Mouse (Mus musculus) layer of hippocampus, adult 18-20 months (tissue): ENCODE results near the gene Gm11559. TPM values are rescaled to one million over a fixed set of nuclear protein-coding genes. Genes with fewer than 3 reads are reported as not detected.
"Not testable (repeated sequence)": the region's sequence is repeated elsewhere in the genome, so short reads cannot be mapped to it uniquely, and the experiment has no call there.

Experiments
- DNase-seq, 2 experiments: peaks; one replicate each; pipeline ENCODE4 v3.0.0; 2022; ENCODE audit warnings: low spot score in 2 of 2
- long read RNA-seq: library from polyadenylated mRNA; stranded (forward); transcript quantifications from one replicate; pipeline ENCODE4 v2.0.0, GENCODE M21; 2021
- total RNA-seq, 2 experiments: library from RNA; stranded (reverse); gene quantifications; 2 replicates each; pipeline ENCODE4 v1.2.3; 2021

Gene Gm11559
- total RNA-seq, result not detected
- long read RNA-seq, result 0 reads

DNA sequence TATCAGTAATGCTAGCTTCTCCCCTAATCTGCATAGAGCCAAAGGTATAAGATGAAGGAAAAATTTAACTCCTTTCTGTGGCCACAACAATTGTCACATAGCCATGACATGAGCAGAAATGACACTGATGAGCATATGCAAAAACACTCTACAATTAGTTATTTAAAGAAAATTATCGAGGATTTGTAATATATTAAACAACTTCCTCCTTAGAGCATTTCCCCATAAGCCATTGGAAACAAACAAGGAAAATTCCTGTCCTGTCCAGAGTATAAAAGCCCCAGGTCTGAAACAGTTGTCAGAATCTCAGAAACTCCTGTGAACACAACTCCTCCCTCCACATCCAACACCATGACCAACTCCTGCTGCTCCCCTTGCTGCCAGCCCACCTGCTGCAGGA lies at the start of gene Gm11559:
Gene Gm11559, plus strand, starts transcription at position 301 of the 400 bp plus-strand sequence.
- DNase-seq, result not testable (repeated sequence)

DNA sequence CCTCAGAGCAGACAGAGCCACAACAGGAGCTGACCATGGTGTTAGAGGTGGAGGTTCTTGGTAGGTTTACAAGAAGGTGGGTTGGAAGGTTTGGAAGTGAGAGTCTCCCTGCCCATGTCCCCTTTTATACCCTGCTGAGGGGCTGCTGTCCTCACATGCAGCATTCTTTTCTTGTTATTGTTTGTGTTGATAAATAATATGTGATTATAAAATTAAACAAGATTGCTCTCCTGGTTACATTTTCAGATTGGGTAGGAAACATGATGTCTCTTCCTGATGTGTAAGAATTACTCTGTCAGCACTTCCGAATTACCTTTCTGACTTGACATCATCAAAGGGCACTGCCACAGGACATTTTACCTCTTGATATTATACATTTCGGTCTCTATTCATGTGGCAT lies 48.7 kb upstream of the Gm11559 start, which contains the start of gene Gm11564:
Gene Gm11564, minus strand, starts transcription at position 101 of the 400 bp plus-strand sequence.
- not testable (repeated sequence) for DNase-seq

DNA sequence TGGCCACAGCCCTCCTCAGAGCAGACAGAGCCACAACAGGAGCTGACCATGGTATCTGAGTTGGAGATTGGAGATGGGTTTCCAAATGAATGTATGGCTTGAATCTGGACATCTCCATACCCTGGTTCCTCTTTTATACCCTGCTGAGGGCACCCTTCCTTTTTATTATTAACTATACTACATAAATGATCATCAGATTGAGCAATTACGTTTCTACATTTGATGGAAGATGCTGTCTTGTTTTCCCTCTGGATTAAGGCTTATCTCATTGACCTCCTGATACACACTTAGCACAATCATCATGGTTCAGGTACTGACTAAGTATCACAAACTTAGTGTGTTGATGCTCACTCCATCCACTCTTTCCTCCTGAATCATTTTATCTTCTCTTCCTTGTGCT lies 26.3 kb upstream of the Gm11559 start, which contains the start of gene 2300003K06Rik:
Gene 2300003K06Rik, minus strand, starts transcription at position 101 of the 400 bp plus-strand sequence.
- DNase-seq, result no peak

DNA sequence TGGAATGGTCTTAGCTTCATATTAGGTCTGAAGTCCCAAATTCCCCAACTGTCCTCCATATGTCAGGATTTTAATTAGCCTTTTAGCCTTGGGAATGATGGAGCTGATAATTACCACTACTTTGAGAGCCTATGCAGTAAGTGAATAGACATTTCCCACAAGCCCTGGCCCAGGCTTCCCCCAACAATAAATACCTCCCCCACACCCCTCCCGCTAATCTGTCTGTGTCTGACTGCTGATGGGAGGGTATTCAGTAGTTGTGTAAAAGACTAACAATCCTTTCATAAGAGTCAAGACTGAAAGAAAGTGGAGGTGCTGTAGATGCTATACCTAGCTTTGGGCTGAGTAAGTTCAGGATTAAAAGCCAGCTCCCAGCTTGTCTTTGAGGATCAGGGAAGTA lies 22.1 kb upstream of the Gm11559 start:
- DNase-seq, result no peak

DNA sequence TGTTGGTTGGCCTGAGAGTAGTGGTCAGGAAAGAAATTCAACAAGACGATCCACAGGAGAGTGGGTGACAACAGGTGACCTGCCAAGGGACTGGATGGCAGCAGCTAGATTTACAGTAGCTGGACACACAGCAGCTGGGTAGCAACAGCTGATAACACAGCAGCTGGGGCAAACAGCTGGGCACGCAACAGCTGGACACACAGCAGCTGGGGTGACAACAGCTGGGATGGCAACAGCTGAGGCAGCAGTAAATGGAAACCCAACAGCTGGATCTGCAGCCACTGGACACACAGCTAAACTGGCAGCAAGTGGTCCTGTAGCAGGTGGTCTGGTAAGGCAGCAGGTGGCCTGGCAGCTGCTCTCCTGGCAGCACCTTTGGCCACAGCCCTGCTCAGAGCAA lies 17.5 kb upstream of the Gm11559 start:
- no peak for DNase-seq

DNA sequence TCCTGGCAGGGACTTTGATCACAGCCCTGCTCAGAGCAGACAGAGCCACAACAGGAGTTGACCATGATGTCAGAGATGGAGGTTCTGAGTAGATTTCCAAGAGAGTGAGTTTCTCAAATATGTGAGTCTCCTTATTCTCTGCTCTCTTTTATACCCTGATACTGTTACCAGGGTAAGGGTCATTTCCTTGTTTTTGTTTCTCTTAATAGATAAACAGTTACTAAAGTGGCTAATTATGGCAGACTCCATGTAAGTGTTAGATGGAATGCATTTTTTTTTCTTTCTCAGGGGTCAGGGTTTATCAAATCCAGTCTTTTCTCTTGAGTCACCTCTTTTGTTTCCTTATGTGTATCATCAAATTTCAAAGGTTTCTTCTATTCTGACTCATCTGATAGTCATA lies 12.8 kb upstream of the Gm11559 start, which contains the start of gene Krtap4-16:
Gene Krtap4-16, minus strand, starts transcription at position 101 of the 400 bp plus-strand sequence.
- DNase-seq, result no peak

DNA sequence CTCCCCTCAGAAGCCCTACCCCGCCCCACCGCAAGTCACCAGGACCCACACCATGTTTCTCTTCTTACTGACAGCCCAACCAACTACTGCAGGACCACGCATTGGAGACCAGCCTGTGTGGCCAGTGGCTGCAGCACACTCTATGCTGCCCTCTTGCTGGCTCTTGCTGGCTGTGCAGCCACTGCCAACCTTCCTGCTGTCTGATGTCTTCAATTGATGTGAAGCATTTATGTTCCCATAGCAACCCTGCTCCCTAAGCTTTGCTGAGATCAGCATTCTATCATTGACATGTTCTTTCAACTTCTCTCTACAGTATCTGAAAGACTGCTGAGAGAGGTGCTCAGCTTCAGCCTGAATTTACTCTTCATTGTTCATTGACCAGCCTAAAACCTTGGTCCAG lies 10.2 kb upstream of the Gm11559 start:
- DNase-seq, result no peak

DNA sequence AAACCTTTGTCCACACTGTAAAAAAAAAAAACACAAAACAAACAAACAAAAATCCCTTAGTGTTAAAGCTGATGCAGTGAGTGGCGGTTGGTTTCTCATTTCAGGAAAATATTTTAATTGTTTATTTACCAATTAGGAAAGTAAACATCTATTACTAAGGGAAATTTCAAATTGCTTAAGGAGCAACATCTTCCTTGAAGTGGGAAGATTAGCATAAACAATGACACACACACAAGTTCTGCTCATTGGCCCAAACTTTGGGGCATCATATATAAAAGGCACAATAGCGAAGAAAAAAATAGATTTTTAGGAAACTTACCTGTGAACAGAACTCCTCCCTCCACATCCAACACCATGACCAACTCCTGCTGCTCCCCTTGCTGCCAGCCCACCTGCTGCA lies 6.7 kb upstream of the Gm11559 start, which contains the start of gene Gm11568:
Gene Gm11568, plus strand, starts transcription at position 301 of the 400 bp plus-strand sequence.
- no peak for DNase-seq

DNA sequence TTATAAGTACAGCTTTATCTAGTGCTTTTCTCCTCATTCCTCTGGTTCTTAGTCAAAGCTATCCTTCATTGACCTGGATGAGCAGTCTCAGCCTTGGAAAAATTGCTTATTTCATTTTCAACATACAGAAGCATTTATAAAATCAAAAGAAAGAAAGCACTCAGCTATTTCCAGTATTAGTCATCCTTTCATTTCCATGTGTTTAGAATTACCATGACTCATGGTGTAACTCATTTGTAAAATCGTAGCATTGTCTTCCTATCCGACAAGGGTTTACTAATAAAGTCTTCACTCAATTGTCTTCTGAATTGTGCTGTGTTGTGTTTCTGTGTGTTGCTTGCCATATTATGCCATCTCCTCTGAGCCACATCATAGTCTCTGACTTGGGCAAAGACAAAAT lies 5.5 kb upstream of the Gm11559 start:
- no peak for DNase-seq

DNA sequence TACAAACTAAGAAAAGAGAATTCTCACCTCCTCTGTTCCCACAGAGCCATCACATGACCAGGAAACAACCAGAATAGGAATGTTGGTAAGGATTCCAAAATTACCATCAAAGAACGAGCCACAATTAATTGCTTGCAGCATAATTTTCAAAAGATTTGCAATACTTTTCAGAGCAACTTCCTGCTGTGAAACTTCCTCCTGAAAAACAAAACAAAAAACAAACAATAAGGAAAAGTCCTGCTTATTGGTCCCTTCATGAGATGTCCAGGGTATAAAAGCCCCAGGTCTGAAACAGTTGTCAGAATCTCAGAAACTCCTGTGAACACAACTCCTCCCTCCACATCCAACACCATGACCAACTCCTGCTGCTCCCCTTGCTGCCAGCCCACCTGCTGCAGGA lies 8.8 kb downstream of the Gm11559 start, which contains the start of gene Krtap9-1:
Gene Krtap9-1, plus strand, starts transcription at position 301 of the 400 bp plus-strand sequence.
- DNase-seq, result not testable (repeated sequence)

DNA sequence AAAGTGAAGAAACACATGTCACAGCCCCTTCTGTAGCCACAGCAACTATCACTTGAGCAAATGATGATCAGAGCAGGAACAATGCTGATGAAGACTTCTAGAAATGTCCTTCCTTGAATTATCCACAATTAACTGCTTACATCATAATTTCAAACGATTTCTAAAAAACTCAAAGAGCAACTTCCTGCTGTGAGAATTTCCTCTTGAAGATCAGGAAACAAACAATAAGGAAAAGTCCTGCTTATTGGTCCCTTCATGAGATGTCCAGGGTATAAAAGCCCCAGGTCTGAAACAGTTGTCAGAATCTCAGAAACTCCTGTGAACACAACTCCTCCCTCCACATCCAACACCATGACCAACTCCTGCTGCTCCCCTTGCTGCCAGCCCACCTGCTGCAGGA lies 14.6 kb downstream of the Gm11559 start, which contains the start of gene Gm11567:
Gene Gm11567, plus strand, starts transcription at position 301 of the 400 bp plus-strand sequence.
- not testable (repeated sequence) for DNase-seq

DNA sequence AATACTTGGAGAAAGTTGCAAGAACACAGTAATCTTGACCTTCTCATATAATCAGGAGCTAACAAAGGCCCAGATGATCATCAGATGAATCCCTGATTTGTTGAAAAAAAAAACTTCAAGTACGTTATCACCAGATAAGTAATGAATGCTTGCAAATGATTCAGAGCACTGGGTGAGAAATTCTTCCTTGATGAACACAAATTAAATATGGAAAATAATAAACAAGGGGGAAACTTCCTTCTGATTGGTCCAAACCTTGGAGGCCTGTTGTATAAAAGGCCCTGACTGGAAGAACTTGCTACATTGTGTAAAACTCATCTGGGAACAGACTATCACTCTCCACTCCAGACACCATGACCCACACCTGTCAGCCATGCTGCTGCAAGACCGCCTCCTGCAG lies 43.3 kb downstream of the Gm11559 start, which contains the start of gene Krtap31-1:
Gene Krtap31-1, plus strand, starts transcription at position 301 of the 400 bp plus-strand sequence.
- no peak for DNase-seq

DNA sequence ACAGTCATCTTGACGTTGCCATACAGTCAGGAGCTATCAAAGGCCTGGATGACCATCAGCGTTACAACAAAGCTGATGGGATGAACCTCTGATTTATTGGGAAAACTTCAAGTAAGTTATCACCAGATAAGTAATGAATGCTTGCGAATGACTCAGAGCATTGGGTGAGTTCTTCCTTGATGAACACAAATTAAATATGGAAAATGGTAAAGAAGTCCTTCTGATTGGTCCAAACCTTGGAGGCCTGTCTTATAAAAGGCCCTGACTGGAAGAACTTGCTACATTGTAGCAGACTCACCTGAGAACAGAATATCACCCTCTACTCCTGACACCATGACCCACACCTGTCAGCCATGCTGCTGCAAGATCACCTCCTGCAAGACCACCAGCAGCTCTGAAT lies 50.2 kb downstream of the Gm11559 start, which contains the start of gene Gm11565:
Gene Gm11565, plus strand, starts transcription at position 301 of the 400 bp plus-strand sequence.
- no peak for DNase-seq

Other genes with a start within 250 kb of the Gm11559 start
- not detected for gene Krtap2-4, start 249.6 kb upstream of the Gm11559 start, total RNA-seq
- not detected for gene Gm11562, start 244.0 kb upstream of the Gm11559 start, total RNA-seq
- not detected for gene Krtap4-1, start 236.2 kb upstream of the Gm11559 start, total RNA-seq
- not detected for gene Krtap4-2, start 229.4 kb upstream of the Gm11559 start, total RNA-seq
- gene Krtap4-7, start 220.4 kb upstream of the Gm11559 start, total RNA-seq, result not detected
- gene Gm11555, start 214.2 kb upstream of the Gm11559 start, total RNA-seq, result not detected
- not detected for gene Gm11563, start 205.5 kb upstream of the Gm11559 start, total RNA-seq
- gene Krtap4-6, start 198.5 kb upstream of the Gm11559 start, total RNA-seq, result not detected
- gene Gm14190, start 173.7 kb upstream of the Gm11559 start, total RNA-seq, result not detected
- not detected for gene Gm14180, start 130.2 kb upstream of the Gm11559 start, total RNA-seq
- gene Gm11595, start 91.6 kb upstream of the Gm11559 start, total RNA-seq, result not detected
- not detected for gene Krtap4-8, start 83.8 kb upstream of the Gm11559 start, total RNA-seq
- not detected for gene Krtap4-9, start 79.3 kb upstream of the Gm11559 start, total RNA-seq
- not detected for gene Gm11596, start 71.0 kb upstream of the Gm11559 start, total RNA-seq
- gene Gm11569, start 65.5 kb upstream of the Gm11559 start, total RNA-seq, result not detected
- gene Gm11554, start 60.0 kb upstream of the Gm11559 start, total RNA-seq, result not detected
- gene Krtap4-13, start 54.6 kb upstream of the Gm11559 start, total RNA-seq, result not detected
- not detected for gene Gm11564, start 48.8 kb upstream of the Gm11559 start, total RNA-seq
- not detected for gene 2300003K06Rik, start 26.4 kb upstream of the Gm11559 start, total RNA-seq
- not detected for gene Krtap4-16, start 12.9 kb upstream of the Gm11559 start, total RNA-seq
- gene Gm11568, start 6.6 kb upstream of the Gm11559 start, total RNA-seq, result not detected
- not detected for gene Krtap9-1, start 8.9 kb downstream of the Gm11559 start, total RNA-seq
- gene Gm11567, start 14.7 kb downstream of the Gm11559 start, total RNA-seq, result not detected
- not detected for gene Krtap31-1, start 43.4 kb downstream of the Gm11559 start, total RNA-seq
- not detected for gene Gm11565, start 50.3 kb downstream of the Gm11559 start, total RNA-seq
- gene Krtap31-2, start 71.8 kb downstream of the Gm11559 start, total RNA-seq, result not detected
- gene Krtap9-5, start 84.0 kb downstream of the Gm11559 start, total RNA-seq, result not detected
- not detected for gene Krtap29-1, start 114.6 kb downstream of the Gm11559 start, total RNA-seq
- gene Krtap16-1, start 122.1 kb downstream of the Gm11559 start, total RNA-seq, result not detected
- gene Krtap17-1, start 129.5 kb downstream of the Gm11559 start, total RNA-seq, result not detected
- gene Krt33a, start 151.7 kb downstream of the Gm11559 start, total RNA-seq, result not detected
- not detected for gene Krt33b, start 165.4 kb downstream of the Gm11559 start, total RNA-seq
- gene Krt34, start 177.1 kb downstream of the Gm11559 start, total RNA-seq, result not detected
- gene Krt31, start 186.1 kb downstream of the Gm11559 start, total RNA-seq, result not detected
- not detected for gene Krt32, start 223.8 kb downstream of the Gm11559 start, total RNA-seq
- not detected for gene Krt35, start 231.8 kb downstream of the Gm11559 start, total RNA-seq
- gene Krt36, start 241.2 kb downstream of the Gm11559 start, total RNA-seq, result not detected